Mouse (Mus musculus) embryonic facial prominence, embryonic 13.5 days (tissue): ENCODE data around the gene Rtca. TPM values are rescaled to one million over a fixed set of nuclear protein-coding genes. Genes with fewer than 3 reads are reported as not detected.

Experiments used
- ATAC-seq: fragments of 200-750 bp; cut with Nextera tagmentation; 2 replicates; pipeline ENCODE4 v1.8.0; 2017; ENCODE audit warnings: low read depth; ENCODE audit not compliant: insufficient number of reproducible peaks, insufficient read depth, low FRiP score, low TSS enrichment
- H3K27ac ChIP-seq: fragments of 300-500 bp; sonication (generic); 2 replicates; pipeline ENCODE4 v1.5.1; 2015; ENCODE audit warnings: moderate library complexity, mild to moderate bottlenecking, inconsistent platforms
- H3K27me3 ChIP-seq: fragments of 300-500 bp; sonication (generic); 2 replicates; pipeline ENCODE4 v1.6.1; 2015; ENCODE audit warnings: mild to moderate bottlenecking, inconsistent platforms
- H3K36me3 ChIP-seq: fragments of 300-500 bp; sonication (generic); 2 replicates; pipeline ENCODE4 v1.6.1; 2015; ENCODE audit warnings: mild to moderate bottlenecking, inconsistent platforms
- H3K4me1 ChIP-seq: fragments of 300-500 bp; sonication (generic); 2 replicates; pipeline ENCODE4 v1.6.1; 2015; ENCODE audit warnings: inconsistent platforms
- H3K4me2 ChIP-seq: fragments of 300-500 bp; sonication (generic); 2 replicates; pipeline ENCODE4 v1.6.1; 2015; ENCODE audit warnings: moderate library complexity, mild to moderate bottlenecking, inconsistent platforms
- H3K4me3 ChIP-seq: fragments of 300-500 bp; sonication (generic); 2 replicates; pipeline ENCODE4 v1.5.1; 2015; ENCODE audit warnings: mild to moderate bottlenecking, inconsistent platforms
- H3K9ac ChIP-seq: fragments of 300-500 bp; sonication (generic); 2 replicates; pipeline ENCODE4 v1.6.1; 2015; ENCODE audit warnings: mild to moderate bottlenecking, inconsistent platforms
- H3K9me3 ChIP-seq: fragments of 300-500 bp; sonication (generic); 2 replicates; pipeline ENCODE4 v1.6.1; 2016; ENCODE audit warnings: inconsistent platforms
- WGBS: fragments of 180-500 bp; shearing (Covaris S2); methylation state at CpG from one replicate; pipeline ENCODE4 v1.1.7; 2015; ENCODE audit warnings: mixed read lengths; 5-methylcytosine and 5-hydroxymethylcytosine counted together
- polyA plus RNA-seq: library from polyadenylated mRNA; unstranded; fragments of >200 nt; fragmentation: Nextera tagmentation; extraction: Ambion mirVana; gene quantifications from 2 replicates; pipeline ENCODE4 v1.2.1, GENCODE M21; 2015

Rtca gene
- polyA plus RNA-seq, 1 experiment from 2014 or later: 81.2 TPM

DNA sequence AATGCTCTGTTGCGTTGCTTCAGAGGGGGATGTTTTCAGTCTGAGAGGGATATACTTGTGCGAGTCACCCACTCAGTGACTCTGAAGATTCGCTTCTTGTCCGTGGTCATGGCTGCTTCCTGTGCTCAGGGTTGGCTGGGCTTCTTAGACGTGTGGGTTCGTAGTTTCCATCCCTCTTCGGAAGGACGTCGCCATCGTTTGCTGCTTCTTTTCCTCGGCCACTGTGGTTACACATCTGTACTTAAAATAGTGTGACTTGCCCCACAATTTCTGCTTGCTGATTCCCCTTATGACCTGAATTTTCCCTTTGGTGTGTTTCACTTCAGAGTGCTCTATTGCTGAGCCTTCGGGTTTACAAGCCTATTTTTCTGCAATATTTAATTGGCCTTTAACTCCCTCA lies 42.3 kb downstream of the Rtca start:
- no peaks in the 10 kb centered on the region for H3K9me3 ChIP-seq
- no peak overlapping the region for H3K27ac ChIP-seq
- WGBS: 87% methylated on average over 12 of the region's 12 CpGs

DNA sequence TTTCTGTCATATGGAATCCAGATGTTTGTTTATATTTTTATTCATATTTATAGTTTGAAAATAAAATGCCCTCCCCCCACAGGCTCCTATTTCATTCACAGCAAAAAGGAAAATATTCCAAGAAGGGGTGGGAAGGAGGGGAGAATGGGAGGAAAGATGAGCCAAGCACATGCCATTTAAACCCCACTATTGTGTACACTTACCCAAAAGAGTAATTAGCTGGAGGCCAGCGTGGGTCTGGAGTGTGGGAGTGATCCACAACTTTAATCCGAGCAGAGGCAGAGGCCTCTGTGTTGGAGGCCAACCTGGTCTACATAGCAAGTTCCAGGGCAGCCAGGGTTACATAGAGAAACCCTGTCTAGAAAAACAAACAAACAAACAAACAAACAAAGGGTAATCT lies 43.7 kb downstream of the Rtca start:
- Histone ChIP-seq H3K4me2 (no peak overlapping the region), H3K4me3 (no peak overlapping the region), H3K36me3 (no peaks in the 10 kb centered on the region), H3K4me1 (peaks cover 4% of the 10 kb centered on the region; the same call in 1 of the 2 replicates), H3K27me3 (no peaks in the 10 kb centered on the region), H3K27ac (peak overlapping the region; percentile 29), H3K9me3 (no peaks in the 10 kb centered on the region), H3K9ac (no peak overlapping the region)
- ATAC-seq: no peak
- 38% methylated on average over 2 of the region's 2 CpGs for WGBS

More for the DNA sequence above, 42.3 kb downstream of the Rtca start:
- Histone ChIP-seq H3K4me1 (peaks cover 4% of the 10 kb centered on the region; the same call in 1 of the 2 replicates), H3K4me2 (no peak overlapping the region), H3K4me3 (no peak overlapping the region), H3K9ac (no peak overlapping the region), H3K36me3 (no peaks in the 10 kb centered on the region), H3K27me3 (no peaks in the 10 kb centered on the region)
- no peak for ATAC-seq

DNA sequence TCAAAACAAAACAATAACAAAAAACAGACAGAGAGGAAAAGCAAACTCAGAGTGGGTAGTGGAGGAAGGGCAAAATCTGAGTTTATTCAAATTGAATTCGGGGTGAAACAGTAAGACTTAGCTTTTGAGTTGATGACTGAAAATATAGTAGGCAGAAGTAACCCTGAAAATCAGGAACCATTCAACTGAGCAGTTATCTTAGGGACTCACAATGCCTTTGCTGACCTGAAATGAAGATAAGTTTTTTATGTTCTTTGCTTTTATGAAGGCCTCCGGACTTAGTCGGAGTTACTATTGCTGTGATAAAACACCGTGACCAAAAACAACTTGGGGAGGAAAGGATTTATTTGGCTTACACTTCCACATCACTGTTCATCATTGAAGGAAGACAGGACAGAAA lies 47.0 kb downstream of the Rtca start:
- no peak for ATAC-seq
- H3K4me1 ChIP-seq: peaks cover 4% of the 10 kb centered on the region; the same call in 1 of the 2 replicates

DNA sequence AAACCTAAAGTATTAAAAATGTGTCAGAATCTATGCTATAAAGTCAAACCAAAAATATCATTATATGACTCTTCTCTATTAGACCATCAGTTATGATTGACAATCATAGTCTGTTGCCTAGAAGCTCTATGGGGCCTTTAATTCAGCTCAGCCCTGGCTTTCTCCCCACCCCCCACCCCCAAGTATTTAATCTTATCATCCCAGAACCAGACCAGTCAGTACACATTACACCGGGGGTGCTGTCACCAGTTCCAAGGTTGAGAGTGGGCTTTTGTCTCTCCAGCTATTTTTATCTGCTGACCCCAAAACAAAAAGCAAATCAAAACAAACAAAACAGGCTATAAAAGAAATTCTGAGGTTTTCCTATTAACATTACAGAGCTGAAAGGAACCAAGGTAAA lies 53.5 kb downstream of the Rtca start:
- H3K27ac ChIP-seq: no peak overlapping the region
- H3K36me3 ChIP-seq: no peaks in the 10 kb centered on the region
- H3K9ac ChIP-seq: no peak overlapping the region
- no peaks in the 10 kb centered on the region for H3K4me1 ChIP-seq
- WGBS: 78% methylated on average over 1 of the region's 1 CpGs
- H3K4me3 ChIP-seq: no peak overlapping the region
- H3K27me3 ChIP-seq: no peaks in the 10 kb centered on the region
- no peak overlapping the region for H3K4me2 ChIP-seq
- no peak for ATAC-seq
- H3K9me3 ChIP-seq: 0 out of 2 replicates have a peak, but pooled peaks cover 4% of the 10 kb centered on the region

More for the DNA sequence above, 47.0 kb downstream of the Rtca start:
- no peaks in the 10 kb centered on the region for H3K9me3 ChIP-seq
- H3K36me3 ChIP-seq: no peaks in the 10 kb centered on the region
- no peak overlapping the region for H3K4me2 ChIP-seq
- H3K4me3 ChIP-seq: no peak overlapping the region
- WGBS: 91% methylated on average over 4 of the region's 4 CpGs
- H3K9ac ChIP-seq: no peak overlapping the region
- no peaks in the 10 kb centered on the region for H3K27me3 ChIP-seq
- no peak overlapping the region for H3K27ac ChIP-seq

DNA sequence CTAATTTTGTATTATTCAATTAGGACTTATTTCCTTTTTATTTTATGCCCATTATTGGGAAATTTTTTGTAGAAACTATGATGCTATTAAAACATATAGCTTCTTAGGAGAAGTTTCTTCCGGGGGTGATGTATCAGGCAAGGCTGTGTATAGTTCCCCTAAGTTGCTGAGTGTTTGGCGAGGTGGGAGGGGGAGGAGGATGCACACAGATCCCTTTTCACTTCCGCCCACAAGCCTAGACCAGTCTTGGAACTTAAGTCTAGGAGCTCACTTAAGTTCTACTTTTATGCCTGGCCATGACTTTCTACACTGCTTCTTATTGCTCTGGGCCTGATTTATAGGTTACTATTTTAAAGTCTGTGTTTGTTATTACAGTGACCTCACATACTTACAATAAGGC lies 57.3 kb downstream of the Rtca start:
- ATAC-seq: no peak
- H3K4me2 ChIP-seq: no peak overlapping the region
- 74% methylated on average over 3 of the region's 3 CpGs for WGBS
- no peaks in the 10 kb centered on the region for H3K4me1 ChIP-seq
- no peaks in the 10 kb centered on the region for H3K27me3 ChIP-seq
- H3K4me3 ChIP-seq: no peak overlapping the region
- 0 out of 2 replicates have a peak, but pooled peaks cover 4% of the 10 kb centered on the region for H3K9me3 ChIP-seq
- H3K27ac ChIP-seq: no peak overlapping the region
- H3K36me3 ChIP-seq: no peaks in the 10 kb centered on the region
- no peak overlapping the region for H3K9ac ChIP-seq

DNA sequence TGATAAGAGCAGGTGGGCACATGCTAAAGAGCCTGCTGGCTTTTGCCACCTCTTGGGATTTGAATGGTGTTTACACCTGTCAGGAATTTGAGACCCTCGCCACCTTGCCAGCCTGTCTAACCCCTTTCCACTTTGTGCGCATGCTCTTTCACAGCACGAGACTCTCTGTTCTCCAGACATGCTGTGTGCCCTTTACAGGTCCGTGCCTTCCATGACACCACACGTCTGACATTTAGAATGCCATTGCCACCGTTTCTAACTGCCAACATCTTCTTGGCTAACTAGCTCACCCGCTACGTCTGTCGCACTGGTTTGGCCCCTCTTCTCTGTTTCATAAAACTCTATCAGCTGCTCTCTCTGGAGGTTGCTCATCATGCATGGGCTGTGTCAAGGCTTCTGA lies 63.7 kb downstream of the Rtca start:
- Histone ChIP-seq H3K27ac (no peak overlapping the region), H3K36me3 (no peaks in the 10 kb centered on the region), H3K9ac (no peak overlapping the region), H3K4me3 (no peak overlapping the region), H3K27me3 (no peaks in the 10 kb centered on the region), H3K4me2 (no peak overlapping the region), H3K4me1 (no peaks in the 10 kb centered on the region), H3K9me3 (no peaks in the 10 kb centered on the region)
- WGBS: 80% methylated on average over 9 of the region's 9 CpGs
- ATAC-seq: no peak

DNA sequence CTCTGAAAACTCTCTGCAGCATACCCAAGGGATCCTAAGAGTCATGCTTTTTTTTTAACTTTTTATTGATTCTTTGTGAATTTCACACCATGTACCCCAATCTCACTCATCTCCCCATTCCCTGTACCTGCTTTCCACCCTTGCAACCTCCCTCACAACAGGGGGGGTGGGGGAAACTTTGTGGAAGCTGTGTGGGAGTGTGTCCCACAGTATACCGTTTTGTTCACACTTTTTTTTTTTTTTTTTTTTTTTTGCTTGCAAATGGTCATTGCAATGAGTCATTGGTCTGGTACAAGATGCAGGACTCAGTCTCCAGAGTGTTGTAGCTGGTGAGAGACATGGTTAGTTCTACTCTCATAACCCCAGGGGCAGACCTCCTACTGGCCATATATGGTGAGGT lies 65.2 kb downstream of the Rtca start:
- no peaks in the 10 kb centered on the region for H3K36me3 ChIP-seq
- H3K9me3 ChIP-seq: no peaks in the 10 kb centered on the region
- H3K4me1 ChIP-seq: no peaks in the 10 kb centered on the region
- H3K4me3 ChIP-seq: no peak overlapping the region
- no peak overlapping the region for H3K4me2 ChIP-seq
- no peak for ATAC-seq
- 94% methylated on average over 1 of the region's 1 CpGs for WGBS
- no peaks in the 10 kb centered on the region for H3K27me3 ChIP-seq
- H3K27ac ChIP-seq: no peak overlapping the region
- no peak overlapping the region for H3K9ac ChIP-seq

DNA sequence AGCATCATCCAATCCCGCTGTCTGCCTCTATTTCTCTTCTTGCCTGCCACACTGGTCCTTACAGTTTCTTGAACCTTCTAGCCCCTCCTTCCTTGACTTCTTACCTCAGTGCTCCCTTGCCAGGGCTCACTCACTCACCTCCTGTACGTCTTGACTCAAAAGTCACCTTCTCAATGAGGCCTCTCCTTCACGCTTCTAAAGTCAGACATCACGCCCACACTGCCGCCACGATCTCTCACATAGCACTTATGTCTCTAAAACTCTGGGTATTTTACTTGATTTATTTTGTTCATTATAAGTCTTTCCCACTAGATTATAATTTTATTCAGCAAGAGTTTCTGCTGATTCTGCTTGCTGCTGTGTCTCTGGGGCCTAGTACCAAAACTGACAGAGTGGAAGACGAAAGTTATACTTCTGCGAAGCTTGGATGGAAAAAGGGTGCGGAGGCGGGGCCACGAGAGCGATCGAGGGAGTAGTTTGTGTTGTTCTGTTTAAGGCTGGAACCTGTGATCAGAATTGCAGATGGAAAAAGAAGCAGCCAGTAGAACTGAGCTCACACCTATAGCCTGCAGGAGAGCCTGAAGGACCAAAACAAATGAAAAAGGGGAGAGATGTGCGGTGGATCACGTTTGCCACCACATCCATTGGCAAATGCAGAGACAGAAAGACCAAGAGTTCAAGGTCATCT lies 66.3 kb downstream of the Rtca start:
- no peaks in the 10 kb centered on the region for H3K9me3 ChIP-seq

DNA sequence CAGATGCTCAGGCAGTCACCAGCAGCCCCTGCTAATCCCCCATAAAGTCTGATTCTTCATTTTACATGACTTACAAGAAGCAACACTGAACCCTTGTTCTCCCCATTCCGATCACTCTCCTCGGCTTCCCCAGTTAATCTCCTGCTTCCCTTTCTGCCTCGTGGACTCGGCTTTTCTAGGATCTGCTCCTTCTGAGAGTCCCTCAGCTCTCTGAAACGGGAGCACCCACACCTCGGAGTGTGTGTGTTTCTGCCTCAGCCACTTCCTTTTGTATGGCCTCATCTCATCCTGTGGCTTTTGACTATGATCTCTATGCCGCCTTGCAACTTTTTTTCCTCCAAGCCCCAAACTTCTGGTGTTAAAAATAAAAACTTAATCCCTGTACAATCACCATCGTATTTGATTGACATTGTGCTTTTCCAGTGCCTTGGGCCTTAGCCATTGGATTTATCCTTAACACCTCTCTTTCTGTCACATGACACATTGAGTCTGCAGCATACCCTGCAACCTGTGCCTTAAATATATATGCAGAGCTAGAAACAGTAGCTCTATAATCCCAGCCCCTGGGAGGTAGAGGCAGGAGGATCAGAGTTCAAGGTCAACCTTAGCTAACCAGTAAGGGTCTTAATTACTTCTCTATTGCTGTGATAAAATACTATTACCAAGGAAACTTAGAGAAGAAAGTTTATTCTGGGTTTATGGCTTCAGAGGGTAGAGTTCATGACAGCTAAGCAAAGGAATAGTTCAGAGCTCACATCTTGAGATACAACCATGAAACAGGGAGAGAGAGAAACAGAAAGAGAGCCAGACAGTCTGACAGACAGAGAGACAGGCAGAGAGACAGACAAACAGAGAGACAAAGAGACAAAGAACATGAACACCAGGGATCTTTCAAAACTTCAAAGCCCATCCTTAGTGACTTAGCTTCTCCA lies 67.7 kb downstream of the Rtca start:
- ATAC-seq: no peak
- Histone ChIP-seq H3K27me3 (no peaks in the 10 kb centered on the region), H3K27ac (no peak overlapping the region), H3K4me3 (no peak overlapping the region), H3K4me2 (no peak overlapping the region), H3K9me3 (no peaks in the 10 kb centered on the region), H3K4me1 (no peaks in the 10 kb centered on the region), H3K36me3 (no peaks in the 10 kb centered on the region), H3K9ac (no peak overlapping the region)
- WGBS: 69% methylated on average over 8 of the region's 8 CpGs

More for the DNA sequence above, 66.3 kb downstream of the Rtca start:
- H3K4me2 ChIP-seq: no peak overlapping the region
- H3K27me3 ChIP-seq: no peaks in the 10 kb centered on the region
- H3K9ac ChIP-seq: no peak overlapping the region
- no peaks in the 10 kb centered on the region for H3K36me3 ChIP-seq
- no peak overlapping the region for H3K27ac ChIP-seq
- no peak overlapping the region for H3K4me3 ChIP-seq
- 92% methylated on average over 15 of the region's 15 CpGs for WGBS
- no peaks in the 10 kb centered on the region for H3K4me1 ChIP-seq
- ATAC-seq: no peak

Other genes with a start within 250 kb of the Rtca start
- gene Cdc14a, start 84.2 kb downstream of the Rtca start, polyA plus RNA-seq: 8.9 and 9.6 TPM in 2 replicates
- 17.8 and 18.5 TPM in 2 replicates for gene Dbt, start 4.9 kb upstream of the Rtca start, polyA plus RNA-seq
- 0.56 and 0.89 TPM in 2 replicates for gene Lrrc39, start 54.8 kb upstream of the Rtca start, polyA plus RNA-seq
- 26.3 and 27.8 TPM in 2 replicates for gene Sass6, start 86.8 kb upstream of the Rtca start, polyA plus RNA-seq
- gene Trmt13, start 106.4 kb upstream of the Rtca start, polyA plus RNA-seq: 44.3 and 44.8 TPM in 2 replicates
- 78.5 and 80.5 TPM in 2 replicates for gene Mfsd14a, start 154.5 kb upstream of the Rtca start, polyA plus RNA-seq
- not detected in 2 replicates for gene Gm43191, start 173.1 kb upstream of the Rtca start, polyA plus RNA-seq
- 8.7 and 10.4 TPM in 2 replicates for gene Slc35a3, start 204.6 kb upstream of the Rtca start, polyA plus RNA-seq